Mouse (Mus musculus) MN1 (cell line): ENCODE measurements around the gene Col4a1.

ENCODE experiments used
- DNase-seq: peaks from one replicate; pipeline ENCODE4 v3.0.0-alpha.2; 2016; ENCODE audit warnings: low spot score

The Col4a1 gene

GRCm38 (mm10) chr8:11179869-11180268 lies 132.8 kb downstream of the Col4a1 start:
- no peak for DNase-seq

GRCm38 (mm10) chr8:11176393-11176792 lies 136.2 kb downstream of the Col4a1 start:
- no peak for DNase-seq

- DNase-seq = peak; percentile 88
Measured at GRCm38 (mm10) chr8:11173284-11174191, 139.1 kb downstream of the Col4a1 start.

GRCm38 (mm10) chr8:11171526-11171925 lies 141.1 kb downstream of the Col4a1 start:
- peak; percentile 80 for DNase-seq

- DNase-seq = no peak
Measured at GRCm38 (mm10) chr8:11169383-11169782, 143.2 kb downstream of the Col4a1 start.

- no peak for DNase-seq
Measured at GRCm38 (mm10) chr8:11168780-11169179, 143.8 kb downstream of the Col4a1 start.

- no peak for DNase-seq
Measured at GRCm38 (mm10) chr8:11167955-11168354, 144.7 kb downstream of the Col4a1 start.

GRCm38 (mm10) chr8:11165592-11165991 lies 147.0 kb downstream of the Col4a1 start:
- DNase-seq = no peak

GRCm38 (mm10) chr8:11156319-11156692 lies 156.3 kb downstream of the Col4a1 start:
- no peak for DNase-seq

GRCm38 (mm10) chr8:11155579-11156318 lies 156.9 kb downstream of the Col4a1 start:
- DNase-seq = peak; percentile 69

GRCm38 (mm10) chr8:11150268-11150667 lies 162.4 kb downstream of the Col4a1 start:
- no peak for DNase-seq

GRCm38 (mm10) chr8:11149201-11149810 lies 163.3 kb downstream of the Col4a1 start:
- DNase-seq = no peak

GRCm38 (mm10) chr8:11148797-11149196 lies 163.8 kb downstream of the Col4a1 start:
- DNase-seq = no peak
